Comparison of ENCODE assay signal across 19 mouse cellular contexts in the genomic region with DNA sequence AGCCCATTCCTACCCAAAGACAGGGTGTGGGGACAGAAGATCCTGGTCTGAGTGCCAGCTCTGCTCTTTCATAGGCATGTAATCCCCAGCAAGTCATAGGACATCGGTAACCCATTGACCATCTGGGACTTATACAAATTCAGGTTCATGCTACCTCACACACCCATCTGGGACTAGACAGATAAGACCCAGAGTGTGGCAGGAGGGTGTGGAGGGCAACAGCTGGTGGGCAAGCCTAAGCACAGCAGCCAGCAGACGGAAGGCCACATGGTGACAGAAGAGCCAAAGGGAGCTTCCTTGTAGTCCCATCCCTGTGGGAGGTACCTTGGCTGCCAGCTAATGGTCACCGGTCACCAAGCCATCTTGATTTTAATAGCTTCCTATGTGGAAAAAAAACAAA.
DNase-seq lines count a peak whose midpoint lies in the region; ATAC-seq and TF ChIP-seq lines count a peak whose summit lies in the region.
"Had no signal": no experiment of that assay in that cellular context is flagged by ENCODE, and none has a peak within 500 bp of the region (broad histone marks: within the 10 kb centered on the region; RNA-seq: fewer than 3 reads in every experiment).

No protein-coding gene starts in this region.

- TF ChIP-seq POLR2A in kidney, adult 2 months (IDR thresholded peaks at IDR 0.05; ENCODE audit: low read depth, low read length), result no peak

- H3K27ac ChIP-seq in heart, embryonic 12.5 days (ENCODE audit: poor library complexity, severe bottlenecking), result no peak overlapping the region
- peak overlapping the region; percentile 88 for H3K27ac ChIP-seq in liver, embryonic 15.5 days (replicated peaks)
- no peak overlapping the region for H3K27ac ChIP-seq in kidney, adult 2 months (ENCODE audit: insufficient read depth, low read depth, low read length)
- H3K27ac ChIP-seq: embryonic facial prominence, embryonic 15.5 days; heart, embryonic 15.5 days; hindbrain, embryonic 15.5 days had no signal

- no peak overlapping the region for H3K4me2 ChIP-seq in heart, embryonic 12.5 days
- peak overlapping the region; percentile 58 for H3K4me2 ChIP-seq in liver, embryonic 15.5 days
- H3K4me2 ChIP-seq: embryonic facial prominence, embryonic 15.5 days; heart, embryonic 15.5 days; hindbrain, embryonic 15.5 days had no signal

- no peak for DNase-seq in heart, postnatal 14 days
- peak; percentile 34 to 49 for DNase-seq in spleen, postnatal 14 days (ENCODE audit: low spot score in 2 of 2)
- DNase-seq in kidney, adult 2 months, result no peak
- no peak for DNase-seq in layer of hippocampus, adult 11-12 months (ENCODE audit: low spot score)
- DNase-seq in ovary, postnatal 14 days (ENCODE audit: low spot score), result no peak
- DNase-seq: forebrain, postnatal 0 days; gastrocnemius, postnatal 36 days; kidney, postnatal 14 days; layer of hippocampus, postnatal 36 days; lung, postnatal 4 days; right cerebral cortex, postnatal 25 days; thymus, adult 2 months had no signal

- intact Hi-C loops in heart, postnatal 14 days (cut with DNase I), result no loop called here

- no peaks in the 10 kb centered on the region for H3K9me3 ChIP-seq in heart, embryonic 12.5 days (replicated peaks)
- no peaks in the 10 kb centered on the region for H3K9me3 ChIP-seq in liver, embryonic 15.5 days (replicated peaks)
- H3K9me3 ChIP-seq: embryonic facial prominence, embryonic 15.5 days; heart, embryonic 15.5 days; hindbrain, embryonic 15.5 days had no signal

- peak; percentile 79 for ATAC-seq in heart, embryonic 12.5 days (ENCODE audit: insufficient number of reproducible peaks, low FRiP score)
- peak; percentile 80 for ATAC-seq in erythroblast, adult 5-6 weeks (replicated peaks; ENCODE audit: low FRiP score, poor library complexity, severe bottlenecking)
- peak; percentile 94 for ATAC-seq in liver, embryonic 15.5 days (ENCODE audit: insufficient read depth)
- ATAC-seq: activated CD4-positive, CD25-positive, alpha-beta regulatory T cell, adult 4 months; forebrain, postnatal 0 days had no signal

- H3K4me1 ChIP-seq in heart, embryonic 12.5 days (replicated peaks), result peaks cover 38% of the 10 kb centered on the region
- H3K4me1 ChIP-seq in liver, embryonic 15.5 days (replicated peaks), result peaks cover 77% of the 10 kb centered on the region
- peaks cover 43% of the 10 kb centered on the region for H3K4me1 ChIP-seq in kidney, adult 2 months (ENCODE audit: control insufficient read depth, insufficient read depth, low read length)

- H3K4me3 ChIP-seq in heart, embryonic 12.5 days, result no peak overlapping the region
- H3K4me3 ChIP-seq in liver, embryonic 15.5 days (replicated peaks), result 0 out of 2 replicates have a peak overlapping the region, but pooled peaks have one; percentile 12
- H3K4me3 ChIP-seq in kidney, adult 2 months (ENCODE audit: insufficient read depth, low read depth, low read length), result no peak overlapping the region
- H3K4me3 ChIP-seq: embryonic facial prominence, embryonic 15.5 days; heart, embryonic 15.5 days; hindbrain, embryonic 15.5 days had no signal

- no peaks in the 10 kb centered on the region for H3K27me3 ChIP-seq in heart, embryonic 12.5 days (replicated peaks)
- H3K27me3 ChIP-seq in liver, embryonic 15.5 days, result no peaks in the 10 kb centered on the region
- no peaks in the 10 kb centered on the region for H3K27me3 ChIP-seq in kidney, adult 2 months (replicated peaks; ENCODE audit: control insufficient read depth, insufficient read depth, low read length)
- H3K27me3 ChIP-seq: embryonic facial prominence, embryonic 15.5 days; heart, embryonic 15.5 days; hindbrain, embryonic 15.5 days had no signal

- no peak for TF ChIP-seq CTCF in kidney, adult 2 months (conservative IDR thresholded peaks at IDR 0.05; ENCODE audit: insufficient read depth, insufficient read length, low read depth, low read length)

- WGBS in heart, embryonic 12.5 days, result 79% methylated on average over 3 of the region's 3 CpGs
- 29% methylated on average over 3 of the region's 3 CpGs for WGBS in liver, embryonic 15.5 days (ENCODE audit: insufficient replicate concordance)
- 85% methylated on average over 3 of the region's 3 CpGs for WGBS in kidney, adult 2 months

- H3K36me3 ChIP-seq in heart, embryonic 12.5 days, result peaks cover 22% of the 10 kb centered on the region
- H3K36me3 ChIP-seq in liver, embryonic 15.5 days (replicated peaks), result no peaks in the 10 kb centered on the region
- no peaks in the 10 kb centered on the region; the same call in 1 of the 2 replicates for H3K36me3 ChIP-seq in kidney, adult 2 months (ENCODE audit: control insufficient read depth, insufficient read depth, low read length)
- H3K36me3 ChIP-seq: embryonic facial prominence, embryonic 15.5 days; hindbrain, embryonic 15.5 days had no signal

- H3K9ac ChIP-seq in heart, embryonic 12.5 days, result no peak overlapping the region
- H3K9ac ChIP-seq in liver, embryonic 15.5 days, result peak overlapping the region; percentile 24; the same call in 1 of the 2 replicates
- H3K9ac ChIP-seq: embryonic facial prominence, embryonic 15.5 days; forebrain, postnatal 0 days; heart, embryonic 15.5 days; hindbrain, embryonic 15.5 days had no signal

Comparison
In these comparisons a context has a peak if more than half of its experiments do, and no peak if none do; other contexts are left out.
1. DNase-seq: peak in spleen, postnatal 14 days (2 of 2); none in heart, postnatal 14 days (0 of 2), kidney, adult 2 months (single experiment), layer of hippocampus, adult 11-12 months (single experiment) and ovary, postnatal 14 days (single experiment).
2. Peak in every context shown above with its lines, with median percentiles within 50 percentile points of each other: ATAC-seq.